Mouse (Mus musculus) thymus, adult 18-20 months (tissue): ENCODE measurements around the gene Adh4.
"Not testable (repeated sequence)": the region's sequence is repeated elsewhere in the genome, so short reads cannot be mapped to it uniquely, and the experiment has no call there.

Source experiments
- DNase-seq, 2 experiments: peaks; one replicate each; pipeline ENCODE4 v3.0.0; 2022; ENCODE audit warnings: mixed read lengths in 2 of 2

The Adh4 gene

DNA sequence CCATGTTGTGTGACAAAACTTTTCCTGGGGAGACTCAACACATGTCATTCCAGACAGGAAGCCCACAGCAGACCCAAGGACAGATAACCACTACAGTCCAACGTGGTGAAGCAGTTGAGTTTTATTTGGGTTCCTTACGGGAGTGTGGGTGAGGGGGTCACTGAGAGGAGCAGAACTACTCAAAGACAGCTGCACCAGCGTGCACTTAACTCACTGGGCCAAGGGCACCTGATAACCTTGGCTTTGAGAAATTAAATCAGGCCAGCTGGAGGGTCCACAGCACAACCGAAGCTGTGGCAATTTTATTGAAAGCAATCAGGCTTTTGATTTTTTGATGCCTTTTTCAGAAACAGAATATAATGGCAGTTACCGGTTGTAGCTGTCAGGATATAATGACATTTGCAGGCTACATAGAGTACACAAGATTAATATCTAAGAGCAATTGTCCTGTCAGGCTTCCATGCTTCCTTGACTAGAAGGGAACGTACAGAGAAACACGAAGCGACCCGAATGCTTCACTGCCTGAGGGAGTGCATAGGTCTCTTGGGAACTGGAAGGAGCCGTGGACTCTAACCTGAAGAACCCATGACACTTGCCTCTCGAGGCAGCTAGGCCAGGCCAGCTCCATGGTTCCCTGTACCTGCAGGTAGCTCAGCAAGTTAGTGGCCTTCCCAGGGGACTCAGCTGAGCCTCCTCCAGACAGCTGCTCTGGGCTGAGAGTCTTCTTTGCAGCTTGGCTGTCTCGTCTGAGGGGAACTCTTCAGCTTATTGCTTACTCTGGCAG lies 33.0 kb downstream of the Adh4 start:
- no peak for DNase-seq

- DNase-seq: no peak
These were observed 36.9 kb downstream of the Adh4 start for GRCm38 (mm10) chr3:138452169-138452568.

- no peak for DNase-seq
These were observed 39.0 kb downstream of the Adh4 start for GRCm38 (mm10) chr3:138454234-138454633.

DNA sequence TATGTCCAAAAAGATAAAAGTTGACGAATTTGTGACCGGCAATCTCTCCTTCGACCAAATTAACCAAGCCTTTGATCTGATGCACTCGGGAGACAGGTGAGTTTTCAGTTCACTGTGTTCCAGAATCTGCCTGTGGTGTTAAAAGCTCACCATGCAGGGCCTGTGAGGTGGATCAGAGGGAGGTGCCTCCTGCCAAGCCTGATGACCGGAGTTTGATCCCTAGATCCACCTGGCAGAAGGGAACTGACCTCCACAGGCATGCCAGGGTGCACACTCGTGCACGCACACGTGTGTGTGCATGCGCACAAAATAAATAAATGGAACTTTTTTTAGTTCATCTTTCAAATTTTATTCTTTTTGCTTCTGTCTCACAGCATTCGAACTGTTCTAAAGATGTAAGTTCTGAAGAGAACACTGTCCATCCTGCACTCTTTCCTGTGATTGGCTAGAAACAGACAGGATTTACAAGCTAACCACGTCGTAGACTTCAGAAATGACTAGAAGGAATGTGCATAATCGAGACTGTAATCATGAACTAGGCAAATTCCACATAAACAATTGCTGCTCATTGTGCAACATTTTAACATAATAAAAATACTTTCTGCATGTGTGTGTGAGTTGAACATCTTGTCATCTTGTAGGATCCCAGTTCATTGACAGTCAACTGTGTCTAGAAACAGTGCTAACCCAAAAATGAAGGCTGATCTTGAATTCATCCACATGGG lies 39.6 kb downstream of the Adh4 start:
- DNase-seq: no peak

DNA sequence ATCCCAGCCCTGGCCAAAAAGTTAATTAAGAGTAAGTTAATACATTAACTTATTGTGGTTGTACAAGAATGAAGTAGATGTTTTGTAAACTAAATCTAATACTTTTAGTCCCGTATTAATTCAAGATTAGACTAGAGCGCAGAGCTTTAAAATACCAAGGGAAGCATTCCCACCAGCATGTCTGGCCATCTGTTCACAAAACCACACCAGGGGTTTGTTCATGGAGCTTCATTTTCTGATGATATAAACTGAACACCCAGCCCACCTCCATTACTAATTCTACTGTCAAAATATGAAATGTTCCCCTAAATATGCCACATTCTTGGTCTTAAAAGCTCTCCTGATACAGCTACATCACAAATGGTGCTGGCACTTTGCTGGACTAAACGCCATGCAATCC lies 43.2 kb downstream of the Adh4 start:
- DNase-seq: no peak

DNA sequence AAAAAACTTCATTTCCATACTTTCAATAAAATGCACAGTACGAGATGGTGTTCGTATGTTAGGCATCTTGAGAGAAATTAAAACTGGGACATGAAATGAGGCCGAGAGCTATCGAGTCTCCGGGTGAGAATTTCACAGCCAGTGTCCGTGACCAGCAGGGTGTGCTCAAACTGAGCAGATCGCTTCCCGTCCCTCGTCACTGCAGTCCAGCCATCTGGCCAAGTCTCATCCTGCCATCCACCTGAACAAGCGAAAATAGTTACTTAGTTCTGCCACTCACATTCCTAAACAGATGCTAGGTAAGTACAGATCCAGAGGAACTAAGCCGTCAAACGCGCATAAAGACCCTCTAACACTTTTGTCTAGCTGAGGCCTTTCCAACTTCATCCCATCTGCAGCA lies 45.0 kb downstream of the Adh4 start:
- DNase-seq: no peak

- no peak for DNase-seq
These were observed 46.6 kb downstream of the Adh4 start for GRCm38 (mm10) chr3:138461832-138462231.

DNA sequence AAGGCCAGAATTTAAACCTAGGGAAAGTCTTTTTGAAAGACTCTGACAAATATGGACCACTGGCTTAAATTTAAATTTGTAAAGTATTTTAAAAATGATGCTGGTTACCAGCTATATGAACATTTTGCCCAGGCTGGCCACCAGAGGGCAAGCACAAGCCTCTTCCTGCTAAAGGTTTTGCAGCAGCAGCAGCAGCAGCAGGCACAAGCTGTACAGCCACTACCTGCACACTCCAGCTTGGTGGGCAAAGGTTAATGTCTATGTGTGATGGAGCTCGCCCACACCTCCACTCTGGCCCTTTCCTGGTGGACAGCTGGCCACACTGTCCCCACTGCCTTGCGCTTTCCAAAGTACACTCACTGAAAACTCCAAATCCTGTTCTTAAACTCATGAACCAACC lies 47.9 kb downstream of the Adh4 start:
- no peak for DNase-seq

DNA sequence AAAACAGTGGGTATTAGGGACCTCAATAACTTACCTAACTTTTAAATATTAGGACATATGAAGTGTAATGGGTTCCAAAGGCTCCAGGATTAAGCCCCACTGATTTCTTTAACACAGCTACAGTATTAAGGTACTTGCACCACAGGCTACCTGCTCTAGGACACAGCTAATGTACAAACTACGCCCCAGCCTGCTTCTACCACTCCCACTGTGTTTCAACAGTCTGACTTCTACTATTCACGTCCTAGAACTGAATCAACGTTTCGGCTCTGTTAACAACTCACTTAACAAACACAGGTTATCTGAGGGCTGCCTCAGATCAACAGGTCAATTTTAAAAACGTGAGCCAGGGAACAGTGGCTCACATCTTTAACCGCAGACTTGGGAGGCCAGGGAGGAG lies 48.5 kb downstream of the Adh4 start:
- DNase-seq: no peak

DNA sequence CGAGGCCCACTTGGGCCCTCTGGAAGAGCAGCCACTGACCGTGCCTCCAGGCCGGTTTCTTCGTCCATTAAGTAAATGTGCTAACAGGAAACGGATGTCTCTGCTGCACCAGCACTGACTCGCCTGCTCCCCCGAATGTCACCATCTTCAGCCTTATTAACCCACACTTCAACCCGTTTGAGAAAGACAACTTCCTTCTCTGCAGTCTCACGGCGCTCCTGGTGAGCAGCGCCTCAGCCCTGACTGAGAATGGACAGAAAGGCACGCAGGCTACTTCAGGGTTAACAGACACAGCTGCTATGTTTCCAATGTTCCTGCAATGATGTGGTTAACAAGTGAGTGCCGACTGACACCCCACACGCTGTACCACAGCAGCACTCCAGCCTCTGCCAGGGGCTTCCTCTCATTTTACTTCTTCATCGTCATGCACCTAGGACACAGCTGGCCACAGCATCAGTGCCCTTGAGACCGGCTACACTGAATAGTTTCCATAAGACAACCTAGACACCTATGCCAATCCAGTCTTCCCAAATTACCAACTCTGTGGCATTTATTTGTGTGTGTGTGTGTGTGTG lies 49.4 kb downstream of the Adh4 start:
- DNase-seq: no peak

DNA sequence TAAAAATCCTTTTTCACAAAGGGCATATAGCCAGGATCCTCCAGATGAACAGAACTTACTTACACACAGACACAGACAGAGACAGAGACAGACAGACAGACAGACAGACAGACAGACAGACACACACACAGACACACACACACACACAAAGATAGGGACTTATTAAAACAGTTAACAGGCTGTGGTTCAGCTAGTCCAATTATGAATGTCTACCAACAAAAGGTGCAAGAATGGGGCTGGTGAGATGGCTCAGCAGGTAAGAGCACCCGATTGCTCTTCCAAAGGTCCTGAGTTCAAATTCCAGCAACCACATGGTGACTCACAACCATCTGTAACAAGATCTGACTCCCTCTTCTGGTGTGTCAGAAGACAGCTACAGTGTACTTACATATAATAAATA lies 51.4 kb downstream of the Adh4 start:
- DNase-seq: not testable (repeated sequence)

- no peak for DNase-seq
These were observed 55.8 kb downstream of the Adh4 start for GRCm38 (mm10) chr3:138471066-138471465.

DNA sequence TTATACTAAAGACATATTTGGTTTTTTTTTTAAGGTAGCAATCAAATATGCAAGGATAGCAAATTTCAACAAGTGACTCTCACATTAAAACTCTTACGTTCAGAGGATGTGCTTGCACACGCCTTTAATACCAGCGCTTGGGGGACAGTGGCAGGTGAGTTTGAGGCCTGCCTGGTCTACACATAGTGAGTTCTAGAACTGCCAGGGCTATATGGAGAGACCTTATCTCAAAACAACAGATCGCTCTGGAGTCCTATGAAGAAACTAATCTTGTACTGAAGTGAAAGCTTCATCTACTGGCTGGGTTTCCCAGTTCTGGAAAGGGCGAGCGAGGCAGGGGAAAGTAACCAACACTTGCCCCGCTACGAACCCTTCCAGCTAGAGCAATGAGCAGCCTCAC lies 64.2 kb downstream of the Adh4 start:
- DNase-seq: no peak
